Mouse (Mus musculus) spleen, embryonic (tissue): ENCODE results near the gene Entr1.

Experiments
- CTCF ChIA-PET: fragments of 350-600 bp; sonication (Branson Sonifier 250); formaldehyde crosslinking; loops from one replicate; lab custom pipeline; 2022; lab: Charles Lee

Entr1 gene

GRCm38 (mm10) chr2:26351358-26352290 is 37.5 kb downstream of the Entr1 start, which contains the start of gene Dnlz:
Dnlz (minus strand) TSS chr2:26352110.
- CTCF ChIA-PET, result no interaction called here

GRCm38 (mm10) chr2:26348241-26348640 is 40.9 kb downstream of the Entr1 start:
- CTCF ChIA-PET, result no interaction called here

DNA sequence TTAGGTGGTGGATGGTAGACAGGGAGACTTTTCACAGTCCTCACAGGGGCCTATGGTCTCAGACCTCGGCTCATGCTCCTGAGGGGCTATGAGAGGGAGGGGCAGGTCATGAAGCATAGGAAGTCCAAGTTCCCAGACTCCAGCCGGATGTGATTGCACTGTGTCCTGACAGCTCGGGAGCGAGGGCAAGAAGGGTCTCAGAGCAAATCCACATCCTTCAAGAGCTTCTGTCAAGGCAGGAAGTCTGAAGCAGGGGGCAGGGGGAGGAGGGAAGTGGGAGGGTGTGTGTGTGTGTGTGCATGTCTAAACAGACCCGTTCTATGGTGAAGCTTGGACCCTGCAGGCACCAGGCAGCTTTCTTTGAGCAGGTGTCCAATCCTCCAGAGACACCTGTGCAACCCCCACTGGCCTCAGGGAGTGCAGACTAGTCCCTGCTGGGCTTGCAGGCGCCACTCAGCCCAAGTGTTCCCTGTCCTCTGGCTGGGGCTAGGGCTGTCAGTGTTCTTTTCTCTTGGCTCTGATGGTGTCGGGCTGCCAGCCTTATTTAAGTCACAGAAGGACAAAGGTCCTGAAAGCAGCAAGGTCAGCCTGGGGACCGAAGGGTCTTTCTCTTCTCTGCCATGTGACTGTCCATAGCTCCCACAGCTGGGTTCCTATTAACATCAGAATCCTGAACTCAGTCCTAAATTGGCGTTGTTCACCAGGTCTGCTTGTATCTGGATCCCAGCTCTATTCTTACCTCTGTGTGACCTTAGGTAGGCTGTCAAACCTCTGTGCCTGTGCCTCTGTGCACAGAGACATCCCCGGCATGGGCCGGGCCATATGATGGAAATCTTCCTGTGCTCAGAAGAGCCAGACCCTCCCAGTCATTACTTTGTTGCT is 46.3 kb downstream of the Entr1 start:
- CTCF ChIA-PET, result interaction anchor here (0.6 kb wide), 1 partner anchor 459 kb away, joined by 4 read pairs; no protein-coding TSS in a partner anchor

- CTCF ChIA-PET, result interaction anchor here (0.5 kb wide), 1 partner anchor 66 kb away, joined by 3 read pairs; no protein-coding TSS in a partner anchor
Observed at GRCm38 (mm10) chr2:26342044-26342443, 47.1 kb downstream of the Entr1 start.

DNA sequence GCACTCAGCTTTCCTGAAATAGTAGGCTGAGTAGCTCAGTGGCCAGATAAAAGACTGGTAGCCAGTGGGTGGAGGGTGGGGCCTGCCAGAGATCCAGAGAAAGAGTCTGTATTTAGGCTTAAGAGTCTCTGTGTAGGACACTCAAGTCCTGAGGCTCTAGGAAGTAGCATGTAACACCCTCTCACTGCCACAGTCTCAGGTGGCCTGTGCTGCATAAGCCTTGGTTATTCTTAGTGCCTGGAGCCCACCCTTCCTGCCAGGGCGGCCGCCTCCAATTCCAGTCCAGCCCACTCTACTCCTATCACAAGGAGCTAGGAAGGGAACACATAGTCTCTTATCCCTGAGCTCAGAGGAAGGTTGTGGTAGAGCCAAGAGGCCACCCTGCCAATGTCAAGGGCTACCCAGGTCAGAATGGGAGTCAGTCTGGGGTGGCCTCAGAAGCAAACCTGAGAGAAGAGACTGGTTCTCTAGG is 47.6 kb downstream of the Entr1 start:
- CTCF ChIA-PET, result interaction anchor here (0.5 kb wide), 1 partner anchor 66 kb away, joined by 3 read pairs; no protein-coding TSS in a partner anchor

- CTCF ChIA-PET, result no interaction called here
Observed at GRCm38 (mm10) chr2:26339204-26339551, 49.9 kb downstream of the Entr1 start.

- CTCF ChIA-PET, result no interaction called here
Observed at GRCm38 (mm10) chr2:26338302-26339203, 50.6 kb downstream of the Entr1 start.
